Mouse (Mus musculus) liver, postnatal 0 days (tissue): ENCODE measurements around the gene Myocd. TPM values are rescaled to one million over a fixed set of nuclear protein-coding genes. Genes with fewer than 3 reads are reported as not detected.

Experiments used
- ATAC-seq: fragments of 200-750 bp; cut with Nextera tagmentation; 2 replicates; pipeline ENCODE4 v1.8.0; 2017; ENCODE audit warnings: mild to moderate bottlenecking, moderate library complexity
- DNase-seq: peaks from one replicate; pipeline ENCODE4 v3.0.0-alpha.2; 2016
- H3K27ac ChIP-seq: fragments of 300-500 bp; sonication (generic); 2 replicates; pipeline ENCODE4 v1.5.1; 2014; ENCODE audit warnings: antibody characterized with exemption, moderate library complexity, mild to moderate bottlenecking, low read depth
- H3K27me3 ChIP-seq: fragments of 300-500 bp; sonication (generic); 2 replicates; pipeline ENCODE4 v1.6.1; 2014; ENCODE audit warnings: low read length, control low read depth, mixed read lengths; ENCODE audit not compliant: insufficient read depth
- H3K36me3 ChIP-seq: fragments of 300-500 bp; sonication (generic); replicated peaks from 2 replicates; pipeline ENCODE4 v1.6.1; 2014; ENCODE audit warnings: mild to moderate bottlenecking, control low read depth, low read length, moderate library complexity, mixed read lengths; ENCODE audit not compliant: insufficient read depth
- H3K4me1 ChIP-seq: fragments of 300-500 bp; sonication (generic); 2 replicates; pipeline ENCODE4 v1.6.1; 2014; ENCODE audit warnings: antibody characterized with exemption, mild to moderate bottlenecking, control low read depth; ENCODE audit not compliant: insufficient read depth
- H3K4me2 ChIP-seq: fragments of 300-500 bp; sonication (generic); 2 replicates; pipeline ENCODE4 v1.6.1; 2014; ENCODE audit warnings: low read depth, mild to moderate bottlenecking, low read length, moderate library complexity, mixed read lengths
- H3K4me3 ChIP-seq: fragments of 300-500 bp; sonication (generic); 2 replicates; pipeline ENCODE4 v1.5.1; 2014; ENCODE audit warnings: low read depth, low read length
- H3K9ac ChIP-seq: fragments of 300-500 bp; sonication (generic); replicated peaks from 2 replicates; pipeline ENCODE4 v1.6.1; 2014; ENCODE audit warnings: mild to moderate bottlenecking, moderate library complexity
- H3K9me3 ChIP-seq: fragments of 300-500 bp; sonication (generic); 2 replicates; pipeline ENCODE4 v1.6.1; 2016; ENCODE audit warnings: mild to moderate bottlenecking, control low read depth, low read length, mixed read lengths
- CTCF ChIP-seq: sonication (generic); IDR thresholded peaks from 2 replicates; pipeline ENCODE4 v1.5.1; 2016; ENCODE audit warnings: antibody characterized with exemption, low read depth
- EP300 ChIP-seq: IDR thresholded peaks from 2 replicates; pipeline ENCODE4 v1.6.1; 2016; ENCODE audit warnings: antibody characterized with exemption, low read depth, mild to moderate bottlenecking
- WGBS: fragments of 180-500 bp; shearing (Covaris S2); extraction: QIAGEN DNeasy Blood & Tissue Kit; methylation state at CpG from one replicate; pipeline ENCODE4 v1.1.7; 2014; ENCODE audit not compliant: insufficient replicate concordance; 5-methylcytosine and 5-hydroxymethylcytosine counted together
- polyA plus RNA-seq: library from polyadenylated mRNA; unstranded; fragments of >200 nt; fragmentation: Nextera tagmentation; extraction: Ambion mirVana; gene quantifications from 2 replicates; pipeline ENCODE4 v1.2.1, GENCODE M21; 2015

Myocd gene
- polyA plus RNA-seq, 1 experiment from 2014 or later, result 0.28 TPM

GRCm38 (mm10) chr11:65126566-65126965 is 143.2 kb downstream of the Myocd start:
- DNase-seq (no peak), ATAC-seq (no peak)
- Histone ChIP-seq H3K9ac (no peak overlapping the region), H3K36me3 (no peaks in the 10 kb centered on the region), H3K27me3 (no peaks in the 10 kb centered on the region), H3K27ac (no peak overlapping the region), H3K9me3 (no peaks in the 10 kb centered on the region), H3K4me2 (no peak overlapping the region), H3K4me3 (no peak overlapping the region), H3K4me1 (no peaks in the 10 kb centered on the region)
- no peak for TF ChIP-seq EP300
- no peak for TF ChIP-seq CTCF
- 73% methylated on average over 9 of the region's 9 CpGs for WGBS

Other genes starting within 250 kb of the Myocd start
- not detected in 2 replicates for gene 1700086D15Rik, start 110.1 kb downstream of the Myocd start, polyA plus RNA-seq
- gene Arhgap44, start 107.0 kb downstream of the Myocd start, polyA plus RNA-seq, result 0.62 and 0.73 TPM in 2 replicates